Mouse (Mus musculus): ENCODE measurements around the gene Zfc3h1.

Zfc3h1 gene

DNA sequence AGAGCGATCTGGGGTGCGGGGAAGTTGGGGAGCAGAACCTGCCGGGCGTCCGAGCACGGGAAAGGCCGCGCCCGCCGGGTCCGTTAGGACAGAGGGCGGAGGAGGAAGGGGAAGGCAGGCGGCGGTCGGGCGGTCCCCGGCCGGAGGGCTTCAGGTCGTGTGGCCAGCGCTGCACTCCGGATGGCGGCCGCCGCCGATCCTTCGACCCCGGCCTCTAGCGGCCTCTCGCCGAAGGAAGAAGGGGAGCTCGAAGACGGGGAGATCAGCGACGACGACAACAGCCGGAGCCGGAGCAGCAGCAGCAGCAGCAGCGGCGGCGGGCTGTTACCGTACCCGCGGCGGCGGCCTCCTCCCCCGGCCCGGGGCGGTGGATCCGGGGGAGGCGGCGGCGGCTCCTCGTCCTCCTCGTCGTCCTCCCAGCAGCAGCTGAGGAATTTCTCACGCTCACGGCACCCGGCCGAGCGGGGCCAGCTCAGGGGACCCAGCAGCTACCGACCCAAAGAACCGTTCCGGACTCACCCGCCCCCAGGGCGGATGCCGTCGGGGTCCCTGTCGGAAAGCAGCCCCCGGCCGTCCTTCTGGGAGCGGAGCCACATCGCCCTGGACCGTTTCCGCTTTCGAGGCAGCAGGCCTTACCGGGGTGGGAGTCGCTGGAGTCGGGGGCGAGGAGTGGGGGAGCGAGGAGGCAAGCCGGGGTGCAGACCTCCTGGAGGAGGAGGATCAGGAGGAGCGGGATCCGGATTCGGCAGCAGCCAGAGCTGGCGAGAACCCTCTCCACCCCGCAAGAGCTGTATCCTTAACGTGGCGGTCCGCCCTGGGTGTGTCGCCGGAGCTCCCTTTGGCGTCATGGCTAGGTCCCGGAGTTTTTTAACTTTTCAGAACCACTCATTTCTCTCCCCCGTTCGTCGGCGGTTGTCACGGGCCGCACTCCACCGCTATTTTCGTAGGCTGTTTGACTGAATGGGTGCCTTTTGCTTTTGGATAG, 551 bp downstream of the Zfc3h1 start:
- DNase-seq, result peak; percentile 60 to 66

DNA sequence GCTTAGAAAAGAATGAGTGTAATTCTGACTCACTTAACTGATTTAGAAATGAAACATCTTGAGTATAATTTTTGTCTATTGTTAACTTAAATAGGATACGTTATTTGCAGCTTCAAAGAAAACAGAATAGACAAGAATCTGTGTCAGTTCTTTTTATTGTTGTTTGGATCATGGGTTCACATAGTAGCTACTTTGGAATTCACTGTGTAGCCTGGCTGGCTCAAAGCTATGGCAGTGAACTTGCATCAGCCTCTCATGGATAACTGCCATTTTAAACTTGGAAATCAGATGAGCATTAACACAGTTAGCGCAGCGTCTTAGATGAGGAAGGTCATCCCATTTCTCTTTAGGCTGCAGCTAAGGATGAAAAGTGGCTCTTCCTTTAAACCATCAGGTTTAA, 3.1 kb downstream of the Zfc3h1 start:
- no peak for DNase-seq

- DNase-seq, result no peak
Measured at GRCm38 (mm10) chr10:115391076-115391475, 6.3 kb downstream of the Zfc3h1 start.

DNA sequence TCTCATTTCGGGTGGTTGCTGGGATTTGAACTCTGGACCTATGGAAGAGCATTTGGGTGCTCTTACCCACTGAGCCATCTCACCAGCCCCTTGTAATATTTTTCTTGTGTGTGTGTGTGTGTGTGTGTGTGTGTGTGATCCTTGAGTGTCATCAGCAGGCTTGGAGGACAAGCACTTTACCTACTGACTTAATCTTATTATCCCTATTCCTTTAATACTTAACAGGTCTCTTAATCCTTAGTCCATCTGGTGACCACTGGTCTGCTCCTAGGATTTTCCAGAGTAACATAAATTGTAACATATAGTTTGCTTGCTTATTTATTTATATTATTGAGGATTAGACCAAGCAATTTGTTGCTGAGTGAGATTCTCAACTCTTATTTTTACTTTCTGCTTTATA, 7.1 kb downstream of the Zfc3h1 start:
- DNase-seq, result no peak

DNA sequence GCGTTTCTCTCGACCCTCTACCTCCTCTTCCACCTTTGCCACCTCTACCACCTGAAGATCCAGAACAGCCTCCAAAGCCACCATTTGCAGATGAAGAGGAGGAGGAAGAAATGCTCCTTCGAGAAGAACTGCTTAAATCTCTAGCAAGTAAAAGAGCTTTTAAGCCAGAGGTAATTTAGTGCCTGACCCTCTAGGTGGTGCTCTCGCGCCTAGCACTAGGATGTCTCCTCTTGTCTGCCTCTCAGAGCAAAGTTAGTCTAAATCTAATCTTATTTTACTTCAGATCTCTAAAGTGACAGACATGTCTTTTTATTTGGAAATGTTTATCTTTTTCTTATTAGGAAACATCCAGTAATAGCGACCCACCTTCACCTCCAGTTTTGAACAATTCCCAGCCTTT, 21.6 kb downstream of the Zfc3h1 start:
- DNase-seq, result peak; percentile 53 to 73

GRCm38 (mm10) chr10:115413496-115413895, 28.7 kb downstream of the Zfc3h1 start:
- no peak for DNase-seq

GRCm38 (mm10) chr10:115414056-115414455, 29.3 kb downstream of the Zfc3h1 start:
- DNase-seq, result no peak

DNA sequence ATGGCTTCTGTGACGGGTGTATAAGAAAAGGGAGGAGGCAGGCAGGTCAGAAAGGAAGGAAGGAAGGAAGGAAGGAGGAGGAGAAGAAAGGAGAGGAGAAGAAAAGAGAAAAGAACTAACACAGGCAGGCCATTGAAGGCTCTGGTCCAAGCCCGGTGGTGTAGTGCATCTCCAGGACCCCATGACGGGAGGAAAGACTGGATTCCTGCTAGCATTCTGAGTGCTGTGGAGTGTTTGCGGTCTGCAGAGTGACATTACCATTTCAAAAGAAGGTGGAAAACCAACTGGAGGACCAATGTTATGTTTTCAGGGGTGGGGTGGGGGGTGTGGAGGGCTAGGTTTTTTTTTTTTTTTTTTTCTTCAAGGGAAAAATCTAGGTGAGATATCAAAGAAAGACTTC, 37.2 kb downstream of the Zfc3h1 start:
- no peak for DNase-seq

GRCm38 (mm10) chr10:115425351-115425750, 40.6 kb downstream of the Zfc3h1 start:
- no peak for DNase-seq

- no peak for DNase-seq
Measured at GRCm38 (mm10) chr10:115437286-115437685, 52.5 kb downstream of the Zfc3h1 start.

DNA sequence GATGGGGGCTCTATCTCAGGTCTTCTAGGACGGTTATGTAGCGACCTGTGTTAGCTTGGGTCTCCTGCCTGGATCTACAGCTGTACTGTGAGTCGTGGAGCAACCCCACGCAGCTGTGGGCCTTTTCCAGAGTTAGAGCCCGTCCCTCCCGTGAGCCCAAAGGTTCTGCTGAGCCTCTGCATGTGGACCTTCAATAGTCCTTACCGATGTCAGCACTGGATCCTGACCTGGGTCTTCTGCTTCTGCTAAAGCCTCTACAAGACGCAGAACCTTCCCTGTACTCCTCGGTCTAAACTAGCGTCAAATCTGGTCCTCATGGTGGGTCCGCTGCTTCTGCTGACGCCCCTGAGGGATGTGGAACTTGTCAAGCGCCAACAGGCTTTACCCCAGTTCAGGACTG, 63.9 kb downstream of the Zfc3h1 start:
- DNase-seq, result no peak

DNA sequence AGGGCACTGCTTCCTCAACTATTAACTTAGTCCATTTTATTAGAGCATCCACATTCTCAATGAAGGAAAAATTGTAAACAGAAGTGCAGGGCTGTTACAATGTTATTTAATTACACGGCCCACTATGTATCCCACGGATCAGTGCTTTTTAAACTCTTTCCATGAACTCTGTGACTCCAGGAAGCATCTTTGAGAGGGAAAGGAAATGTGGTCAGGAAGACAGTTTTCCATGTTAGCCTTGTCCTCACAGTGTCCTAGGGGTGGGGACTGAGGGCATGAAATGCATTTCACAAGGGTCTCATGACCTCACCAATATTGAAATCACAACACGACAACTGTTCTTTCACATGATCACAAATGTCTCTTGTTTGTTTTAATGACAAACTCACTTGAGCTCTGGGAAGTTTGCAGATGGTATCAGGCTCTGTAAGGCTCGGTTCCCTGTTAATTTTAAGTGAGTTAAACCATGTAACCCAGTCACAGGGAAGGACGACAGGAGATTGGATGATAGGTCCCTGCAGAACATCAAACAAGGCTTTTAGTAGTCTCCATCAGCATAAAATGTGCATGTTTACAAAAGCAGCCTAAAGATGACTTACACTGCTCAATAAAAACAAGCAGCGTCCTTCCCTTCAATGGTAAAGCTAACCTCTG, 72.7 kb downstream of the Zfc3h1 start:
- DNase-seq, result no peak

- no peak for DNase-seq
Measured at GRCm38 (mm10) chr10:115462646-115463045, 77.9 kb downstream of the Zfc3h1 start.

DNA sequence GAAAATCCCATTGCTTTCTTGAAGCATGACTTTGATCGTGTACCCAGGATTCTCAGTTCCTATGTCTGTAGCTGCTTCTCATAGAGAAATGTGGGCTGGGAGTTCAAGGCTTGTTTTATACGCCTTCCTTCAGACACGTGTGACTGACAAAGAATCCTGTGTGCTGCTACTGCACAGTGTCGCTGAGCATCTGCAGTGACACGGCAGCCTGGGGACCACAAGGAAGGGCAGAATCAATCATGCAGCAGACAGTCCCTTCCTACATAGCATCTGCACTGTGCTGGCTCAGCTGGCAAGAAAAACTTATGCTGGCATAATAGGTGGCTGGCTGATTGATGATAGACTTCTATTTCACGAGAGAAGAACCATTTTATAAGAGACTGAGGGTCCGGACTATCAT, 80.3 kb downstream of the Zfc3h1 start:
- DNase-seq, result no peak

DNA sequence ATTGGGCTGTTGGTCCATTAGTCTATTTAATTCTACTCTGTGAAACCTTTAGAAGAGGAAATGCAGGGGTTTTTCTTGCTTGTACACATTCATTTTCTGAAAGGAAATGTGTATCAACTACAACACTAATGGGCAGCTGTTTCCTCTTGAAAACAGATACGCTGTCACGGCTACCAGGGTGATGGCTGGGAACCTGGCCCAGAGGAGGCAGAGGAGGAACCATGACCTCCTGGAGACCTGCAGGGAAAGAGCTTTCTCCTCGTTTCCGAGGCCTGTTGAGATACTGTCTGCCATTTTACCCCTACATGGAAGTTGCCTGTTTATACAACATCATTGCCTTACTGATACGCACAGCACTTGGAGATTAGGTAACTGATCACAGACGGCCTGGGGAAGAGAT, 81.0 kb downstream of the Zfc3h1 start:
- no peak for DNase-seq

GRCm38 (mm10) chr10:115467985-115468384, 83.2 kb downstream of the Zfc3h1 start:
- no peak for DNase-seq

- DNase-seq, result no peak
Measured at GRCm38 (mm10) chr10:115468632-115469031, 83.9 kb downstream of the Zfc3h1 start.

DNA sequence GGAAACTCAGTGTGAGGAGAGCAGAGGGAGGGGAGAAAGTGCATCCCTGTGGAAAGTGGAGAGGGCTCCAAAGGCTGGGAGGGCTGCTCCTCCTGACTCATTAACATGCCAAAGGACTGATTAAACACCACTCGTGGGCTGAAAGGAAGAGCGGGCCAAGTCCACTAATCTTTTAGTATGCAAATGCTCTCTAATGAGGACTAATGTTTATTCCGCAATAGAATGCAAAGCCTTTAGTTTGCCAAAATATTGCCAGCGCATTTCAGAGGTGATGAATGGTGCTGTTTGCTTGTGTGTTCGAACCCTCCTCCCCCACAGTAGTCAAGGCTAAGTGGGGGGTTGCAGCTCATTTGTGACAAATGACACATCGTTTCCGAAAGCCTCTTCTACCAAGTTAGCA, 84.3 kb downstream of the Zfc3h1 start:
- no peak for DNase-seq

GRCm38 (mm10) chr10:115470621-115471334, 86.0 kb downstream of the Zfc3h1 start:
- peak; percentile 29 to 53 for DNase-seq

DNA sequence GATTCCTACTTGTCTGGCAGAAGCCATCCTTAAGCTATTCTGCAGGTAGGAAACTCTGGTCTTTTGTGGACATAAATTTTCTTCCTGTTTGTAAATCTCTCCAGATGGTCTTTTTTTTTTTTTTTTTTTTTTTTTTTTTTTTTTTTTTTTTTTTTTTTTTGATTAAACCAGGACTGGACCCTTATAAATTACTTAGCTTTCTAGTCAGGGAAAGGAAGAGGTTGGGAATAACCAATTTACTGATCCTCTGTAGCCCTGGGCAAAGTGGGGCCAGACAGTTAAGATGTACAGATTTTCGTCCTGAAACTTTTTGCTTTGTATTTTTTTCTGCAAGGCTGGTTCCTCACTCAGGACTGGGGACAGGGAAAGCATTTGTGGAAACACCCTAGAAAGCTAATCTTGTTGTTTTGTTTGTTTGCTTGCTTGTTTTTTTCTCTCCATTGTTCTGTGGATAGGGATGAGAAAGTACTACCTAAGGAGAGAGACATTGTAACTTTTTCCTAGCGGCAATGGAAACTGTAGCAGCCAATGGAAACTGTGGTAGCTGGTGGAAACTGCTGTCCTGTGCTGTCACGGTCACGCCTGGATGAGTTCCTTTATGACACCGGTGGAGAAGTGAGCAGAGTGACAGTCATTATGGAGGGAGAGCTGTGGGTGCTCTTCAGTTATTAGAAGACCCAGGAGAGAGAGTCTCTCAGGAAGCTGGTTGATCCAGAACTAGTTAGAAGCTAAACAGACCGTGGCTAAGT, 88.6 kb downstream of the Zfc3h1 start:
- DNase-seq, result no peak

- no peak for DNase-seq
Measured at GRCm38 (mm10) chr10:115475000-115475550, 90.3 kb downstream of the Zfc3h1 start.

DNA sequence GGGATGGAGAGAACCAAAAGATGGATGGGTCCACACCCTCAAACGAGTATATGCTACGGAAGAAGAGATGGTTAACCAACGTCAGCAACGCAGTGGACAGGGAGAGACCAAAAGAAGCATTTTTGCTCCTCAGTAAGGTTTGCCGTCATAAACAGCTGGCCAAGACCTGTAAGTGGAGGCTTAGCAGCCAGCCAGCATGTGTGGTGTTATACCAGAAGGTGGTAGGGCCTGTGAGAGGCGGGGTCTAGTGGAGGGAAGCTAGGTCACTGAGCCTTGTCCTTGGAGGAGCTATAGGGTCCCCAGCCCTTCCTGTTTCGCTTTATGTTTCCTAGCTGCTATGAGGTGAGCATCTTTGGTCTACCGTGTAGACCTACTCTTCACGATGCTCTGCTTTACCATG, 91.7 kb downstream of the Zfc3h1 start:
- DNase-seq, result no peak

All from cerebellum, postnatal 25 days (tissue).